Mouse (Mus musculus) granulocyte monocyte progenitor cell, adult 5-6 weeks (primary cell): ENCODE results near the gene Tgif1. TPM values are rescaled to one million over a fixed set of nuclear protein-coding genes. Genes with fewer than 3 reads are reported as not detected.
A peak's percentile ranks its signal among the peaks of the same experiment; 100 is the strongest.

ENCODE experiments used
- ATAC-seq: replicated peaks from 2 replicates; pipeline ENCODE4 v1.8.0; 2016; ENCODE audit warnings: mild to moderate bottlenecking, moderate TSS enrichment, inconsistent platforms; ENCODE audit not compliant: poor library complexity, severe bottlenecking
- total RNA-seq, 2 experiments: library from RNA; stranded (forward) in 1 of 2; stranded (reverse) in 1 of 2; fragments of 200-712, 200-1000 nt in 1 of 2; fragments of >200 nt in 1 of 2; fragmentation: Nextera tagmentation in 1 of 2; gene quantifications; 2 replicates each; pipeline ENCODE4 v1.2.3; 2014 to 2017

The Tgif1 gene
- total RNA-seq, 2 experiments from 2014 or later = 48.5 to 87.9 TPM

DNA sequence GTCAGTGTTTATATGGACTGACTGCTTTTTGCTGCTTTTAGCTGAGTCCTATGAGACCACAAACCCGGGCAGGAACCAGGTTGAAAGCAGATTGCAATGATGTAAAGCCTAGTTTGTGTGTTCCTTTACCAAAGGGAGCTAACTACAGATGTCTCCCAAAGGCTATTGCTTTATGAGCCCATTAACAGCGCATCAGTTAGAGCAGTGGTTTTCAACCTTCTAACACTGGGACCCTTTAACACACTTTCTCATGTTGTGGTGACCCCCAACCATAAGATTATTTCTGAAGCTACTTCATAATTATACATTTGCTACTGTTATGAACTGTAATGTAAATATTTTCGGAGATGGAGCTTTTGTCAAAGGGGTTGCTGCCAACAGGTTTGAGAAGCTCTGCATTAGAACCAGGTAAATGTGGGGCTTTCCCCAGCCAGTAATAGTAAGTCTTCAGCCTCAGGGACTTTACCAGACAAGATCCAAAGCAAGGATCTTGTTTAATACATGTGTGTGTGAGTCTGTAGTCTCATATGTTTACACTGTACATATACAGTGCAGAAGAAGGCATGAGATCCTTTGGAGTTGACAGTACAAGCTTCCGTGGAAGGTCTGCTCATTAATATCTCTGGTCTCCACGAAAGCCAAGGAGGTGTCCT lies 15.4 kb upstream of the Tgif1 start:
- no peak for ATAC-seq

DNA sequence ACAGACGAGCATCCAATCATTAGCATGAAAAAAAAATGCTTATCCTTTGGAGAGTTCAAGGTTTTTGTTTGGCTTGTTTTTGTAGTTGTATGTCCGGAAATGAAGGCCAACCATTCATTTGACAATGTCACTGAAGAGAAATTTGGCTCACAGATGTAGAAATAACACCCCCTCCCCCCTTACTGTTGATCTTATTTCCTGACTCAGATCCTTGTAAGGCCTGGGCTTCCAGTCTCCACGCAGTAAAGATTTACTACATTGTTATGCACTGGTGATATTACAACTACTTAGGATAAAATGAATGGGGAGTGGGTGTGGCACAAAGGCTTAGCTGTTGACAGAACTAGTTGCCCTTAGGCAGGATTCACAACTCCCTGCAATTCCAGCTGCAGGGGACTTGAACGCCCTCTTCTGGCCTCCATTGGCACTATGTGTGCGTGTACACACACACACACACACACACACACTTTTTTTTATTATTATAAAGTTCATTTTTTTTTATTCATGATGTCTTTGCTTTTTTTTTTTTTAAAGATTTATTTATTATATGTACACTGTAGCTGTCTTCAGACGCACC lies 13.3 kb upstream of the Tgif1 start:
- no peak for ATAC-seq

DNA sequence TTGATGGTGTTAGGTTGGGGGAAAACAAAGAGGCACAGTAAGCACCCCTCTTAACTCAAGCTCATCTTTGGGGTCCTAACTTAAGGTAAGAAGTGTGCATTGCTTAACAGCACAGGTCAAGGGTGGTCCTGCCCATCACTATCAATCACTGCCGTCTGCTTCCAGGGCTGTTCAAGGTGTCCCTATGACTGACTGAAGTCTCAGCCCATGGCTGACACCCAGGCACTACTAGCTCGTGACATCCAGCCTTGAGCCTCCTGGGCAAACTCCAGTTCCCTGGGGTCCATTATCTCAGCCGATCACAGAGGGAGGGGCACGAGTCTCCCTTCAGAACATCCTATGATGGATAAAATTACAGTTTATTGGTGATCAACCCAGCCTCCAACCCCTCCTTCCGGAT lies 12.7 kb upstream of the Tgif1 start:
- no peak for ATAC-seq

DNA sequence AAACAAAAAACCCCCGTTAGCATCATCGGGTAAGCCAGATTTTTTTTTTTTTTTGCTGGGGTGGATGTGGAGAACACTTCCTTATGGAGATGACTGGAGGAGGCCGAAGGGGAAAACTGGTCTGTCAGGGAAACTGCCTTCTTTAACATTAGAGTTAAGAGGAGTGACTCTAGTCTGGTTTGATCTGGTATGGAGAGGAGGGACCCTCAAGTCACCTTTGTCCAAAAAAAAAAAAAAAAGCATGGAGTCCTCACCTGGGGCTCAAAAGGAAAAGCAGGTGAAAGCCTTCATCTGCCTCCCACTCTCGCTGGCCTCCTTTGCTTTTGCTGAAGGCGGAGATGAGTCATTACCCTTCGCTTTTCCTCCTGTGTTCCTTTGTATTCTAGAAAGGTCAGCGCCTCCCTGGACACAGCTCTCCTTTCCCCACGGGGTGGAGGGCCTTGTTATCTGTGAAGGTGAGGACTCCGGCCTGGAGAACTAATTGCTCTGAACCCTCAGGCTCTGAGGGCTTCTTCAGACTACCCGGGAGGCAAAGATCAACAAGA lies 11.8 kb upstream of the Tgif1 start:
- no peak for ATAC-seq

- no peak for ATAC-seq
Measured at GRCm38 (mm10) chr17:70864645-70865044, 11.3 kb upstream of the Tgif1 start.

DNA sequence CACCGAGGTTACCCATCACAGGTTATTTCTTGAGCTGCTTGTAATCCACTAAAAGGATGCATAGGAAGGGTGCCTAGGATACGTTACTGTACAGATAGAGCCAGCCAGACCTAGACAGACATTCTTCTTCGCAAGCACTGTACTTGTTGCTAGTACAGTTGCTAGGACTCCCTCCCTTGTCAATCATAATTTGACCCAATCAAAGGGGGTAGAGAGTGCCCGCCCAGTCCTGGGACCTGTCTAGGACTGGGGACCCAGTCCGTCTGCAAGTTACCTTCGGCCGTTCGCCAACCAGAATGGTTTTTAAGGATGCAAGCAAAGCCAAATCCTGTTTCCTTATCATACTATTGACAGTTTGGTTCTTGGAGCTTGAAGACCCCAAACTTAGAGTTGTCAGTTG lies 10.8 kb upstream of the Tgif1 start:
- ATAC-seq = no peak

- ATAC-seq = no peak
Measured at GRCm38 (mm10) chr17:70858814-70859213, 5.5 kb upstream of the Tgif1 start.

DNA sequence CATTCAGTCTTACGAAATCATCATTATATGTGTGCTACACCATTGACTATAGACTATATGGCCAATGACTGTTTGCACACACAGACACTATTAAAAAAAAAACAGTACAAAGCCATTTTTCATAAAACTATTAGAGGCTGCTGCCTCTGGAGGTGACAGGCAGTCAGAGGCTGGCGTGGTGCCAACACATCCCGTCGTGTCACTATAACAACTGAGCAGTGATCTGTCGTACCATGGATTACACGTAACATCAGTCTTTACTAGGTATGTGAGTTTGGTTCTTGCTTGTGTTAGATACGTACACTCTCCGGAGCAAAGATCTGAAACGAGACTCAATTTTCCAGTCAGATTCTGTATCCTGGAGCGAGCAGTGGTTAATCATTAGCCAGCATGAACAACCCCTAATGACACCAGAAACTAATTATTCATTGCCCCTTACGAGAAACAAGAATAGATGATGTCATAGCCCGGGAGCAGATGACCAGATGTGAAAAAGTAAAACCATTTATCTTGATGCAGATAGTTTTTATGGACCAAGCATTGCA lies 3.6 kb upstream of the Tgif1 start:
- ATAC-seq = no peak

DNA sequence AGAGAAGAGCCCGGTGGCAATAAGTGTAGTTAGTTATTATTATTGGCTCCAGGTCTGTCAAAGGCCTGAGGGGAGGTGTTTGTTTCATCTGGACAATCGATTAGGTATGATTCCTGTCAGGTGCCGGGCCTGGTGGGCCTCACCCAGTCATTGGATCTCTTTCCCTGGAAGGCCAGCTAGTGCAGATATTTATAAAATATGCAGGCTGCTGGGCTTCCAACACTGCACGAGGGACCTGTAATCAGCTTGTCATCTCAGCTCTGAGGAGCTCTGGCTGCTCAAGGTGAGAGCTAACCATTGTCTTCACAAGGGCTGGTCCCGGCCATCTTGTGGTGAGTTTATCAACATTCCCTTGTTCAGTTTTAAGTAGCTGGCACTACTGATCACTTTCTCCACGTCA lies 675 bp upstream of the Tgif1 start:
- no peak for ATAC-seq

- peak; percentile 29 for ATAC-seq
Measured at GRCm38 (mm10) chr17:70852686-70853386, 510 bp downstream of the Tgif1 start.

GRCm38 (mm10) chr17:70852011-70852685 lies 1.2 kb downstream of the Tgif1 start:
- peak; percentile 15 for ATAC-seq

DNA sequence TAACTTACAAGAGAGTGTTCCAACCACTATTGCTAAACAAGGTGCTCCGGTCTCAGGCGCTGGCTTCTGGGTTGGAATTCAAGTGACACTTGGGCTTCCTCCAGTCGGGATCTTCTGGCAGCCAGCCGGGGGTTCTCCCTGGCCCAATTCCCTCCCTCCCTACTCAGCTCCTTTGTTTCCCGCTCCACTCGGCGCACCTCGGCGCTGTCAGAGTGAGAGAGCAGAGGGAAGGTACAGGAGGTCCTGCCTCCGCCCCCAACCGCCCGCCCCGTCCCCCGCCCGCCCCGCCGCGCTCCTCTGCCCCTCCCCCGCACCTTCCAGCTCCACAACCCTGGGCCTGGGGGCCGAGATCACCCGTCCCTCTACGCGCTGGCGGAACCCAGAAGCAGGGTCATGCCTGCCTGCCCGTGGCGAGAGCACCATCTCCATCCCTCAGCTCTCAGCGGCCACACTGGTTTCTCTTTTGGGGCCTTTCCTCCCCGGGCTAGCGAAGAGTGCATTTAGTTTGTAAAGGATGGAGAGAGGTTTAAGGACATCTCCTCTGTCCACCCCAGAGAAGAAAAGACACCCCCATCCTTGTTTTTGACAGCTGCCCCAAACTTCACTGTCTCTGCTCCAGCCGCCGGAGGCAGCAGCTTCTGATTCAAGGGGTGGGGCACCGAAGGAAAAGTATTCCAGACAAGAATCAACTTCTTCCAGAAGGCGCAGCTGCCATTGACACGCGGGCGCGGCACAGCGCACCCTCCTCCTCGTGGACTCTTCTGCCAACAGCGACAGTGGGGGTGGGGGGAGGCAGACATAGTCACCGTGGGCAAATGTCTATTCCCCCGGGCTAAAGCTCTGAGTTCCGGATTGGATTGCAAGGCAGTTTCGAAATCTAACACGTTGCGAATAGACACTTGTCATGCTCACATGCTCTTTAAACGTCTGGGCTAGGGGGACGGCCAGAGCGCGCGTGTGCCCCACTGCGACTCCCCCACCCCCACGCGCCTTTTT lies 2.1 kb downstream of the Tgif1 start:
- peak; percentile 32 for ATAC-seq

DNA sequence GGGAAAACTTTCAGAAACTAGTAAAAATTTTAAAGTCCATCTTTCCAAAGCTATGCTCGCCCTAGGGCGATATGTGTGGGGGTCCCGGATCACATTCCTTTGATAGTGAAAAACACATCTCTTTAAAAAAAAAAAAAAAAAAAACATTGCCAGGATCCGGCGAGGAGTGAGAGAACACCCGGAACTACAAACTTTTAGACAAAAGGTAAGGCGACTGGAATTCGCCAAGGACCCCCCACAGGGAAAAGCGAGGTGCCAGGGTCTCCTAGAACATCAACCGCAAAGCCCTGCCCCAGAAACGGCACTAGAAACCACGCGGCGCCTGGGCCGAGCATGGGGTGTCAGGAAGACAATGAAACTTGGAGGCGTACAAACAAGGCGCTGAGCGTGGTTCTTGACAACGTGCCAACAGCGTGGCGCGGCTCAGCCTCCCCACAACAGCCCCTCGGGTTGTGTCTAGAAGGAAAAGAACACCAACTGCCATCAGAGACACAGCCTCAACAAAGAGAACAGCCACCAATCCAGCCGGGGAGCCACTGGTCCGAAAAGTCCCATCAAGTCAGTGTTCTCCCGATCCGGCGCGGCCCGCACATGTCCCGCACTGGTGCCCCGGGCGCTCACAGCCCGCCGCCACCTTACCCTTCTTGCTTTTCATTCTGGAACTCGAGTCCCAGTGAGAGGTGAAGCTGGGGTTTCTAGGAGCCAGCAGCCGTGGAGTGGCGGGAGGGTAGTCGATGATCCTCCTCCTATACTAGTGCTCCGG lies 2.9 kb downstream of the Tgif1 start:
- ATAC-seq = no peak

GRCm38 (mm10) chr17:70849399-70850232 lies 3.7 kb downstream of the Tgif1 start:
- peak; percentile 5 for ATAC-seq

GRCm38 (mm10) chr17:70848511-70849398 lies 4.6 kb downstream of the Tgif1 start:
- ATAC-seq = peak; percentile 2

DNA sequence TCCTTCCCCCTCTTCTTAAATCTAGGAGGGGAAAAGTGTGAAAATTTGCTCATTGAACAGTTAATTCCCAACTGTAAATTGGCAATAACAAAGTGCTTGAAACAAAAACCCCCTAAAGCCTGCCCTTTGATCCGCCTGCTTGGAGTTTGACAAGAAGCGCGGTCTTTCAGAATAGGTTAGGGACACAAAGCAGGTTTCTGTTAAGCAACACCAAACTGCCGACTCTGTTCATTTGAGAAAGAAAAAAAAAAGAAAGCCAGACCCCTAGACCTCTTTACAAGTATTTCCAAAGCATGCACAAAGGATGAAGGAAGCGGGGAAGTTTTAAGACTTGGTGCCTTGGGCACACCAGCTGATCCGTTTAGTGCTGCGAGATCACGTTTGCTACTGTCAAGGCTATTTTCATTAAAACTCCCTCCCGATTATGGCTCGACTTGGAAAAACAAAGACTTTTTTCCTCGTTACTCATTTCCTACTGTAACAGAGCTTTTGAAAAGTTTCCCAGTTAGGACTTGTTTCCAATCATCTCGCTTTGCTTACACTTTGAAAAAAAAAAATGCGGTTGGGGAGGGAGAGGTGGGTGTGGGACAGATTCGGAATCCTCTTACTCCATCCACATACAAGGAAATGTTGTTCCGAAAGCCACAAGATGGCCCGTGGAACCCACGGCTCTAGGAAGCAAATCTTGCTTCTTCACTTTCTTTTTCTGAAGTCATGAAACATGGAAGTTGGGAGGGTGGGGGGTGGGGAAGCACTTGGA lies 5.4 kb downstream of the Tgif1 start:
- no peak for ATAC-seq
